Mouse (Mus musculus): ENCODE measurements at regions not wholly inside any gene's neighbourhood (a gene's known extent, or its start where the extent isn't known, plus 50 kb on each side); places are given as distances from the start of the nearest gene placed in this dataset.
A peak's percentile ranks its signal among the peaks of the same experiment; 100 is the strongest.

DNA sequence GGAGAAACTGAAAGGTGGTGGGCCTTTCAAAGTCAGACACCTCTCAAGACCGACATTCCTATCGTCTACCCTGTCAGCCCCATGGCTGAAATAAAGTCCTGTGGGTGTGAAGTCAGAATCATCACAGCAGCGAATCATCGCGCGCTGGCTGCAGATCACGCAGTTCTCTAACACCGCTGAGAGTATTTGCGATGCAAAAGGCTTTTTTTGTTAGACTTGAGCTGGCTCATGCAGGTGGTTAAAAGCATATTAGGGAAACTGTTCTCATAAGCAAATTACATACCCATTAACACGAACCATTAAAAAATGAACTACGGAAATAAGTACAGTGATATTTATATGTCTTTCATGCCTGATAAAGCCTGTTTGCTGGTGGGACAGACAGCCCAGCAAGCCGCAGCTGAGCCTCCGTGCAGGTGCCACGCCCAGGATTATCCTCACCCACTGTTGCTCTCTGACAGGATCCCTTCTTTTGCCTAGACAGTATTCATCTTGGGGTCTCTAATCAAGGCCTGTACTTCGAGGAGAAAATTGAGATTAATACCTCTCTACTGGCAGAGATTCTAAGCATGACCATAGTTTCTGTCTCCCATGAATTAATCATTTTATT, 365.5 kb downstream of the Foxo1 start:
- 0 out of 2 replicates have a peak, but pooled peaks have one; percentile 10 for ATAC-seq (ENCODE audit: extremely low read depth, insufficient number of reproducible peaks, low FRiP score, poor library complexity, severe bottlenecking)

DNA sequence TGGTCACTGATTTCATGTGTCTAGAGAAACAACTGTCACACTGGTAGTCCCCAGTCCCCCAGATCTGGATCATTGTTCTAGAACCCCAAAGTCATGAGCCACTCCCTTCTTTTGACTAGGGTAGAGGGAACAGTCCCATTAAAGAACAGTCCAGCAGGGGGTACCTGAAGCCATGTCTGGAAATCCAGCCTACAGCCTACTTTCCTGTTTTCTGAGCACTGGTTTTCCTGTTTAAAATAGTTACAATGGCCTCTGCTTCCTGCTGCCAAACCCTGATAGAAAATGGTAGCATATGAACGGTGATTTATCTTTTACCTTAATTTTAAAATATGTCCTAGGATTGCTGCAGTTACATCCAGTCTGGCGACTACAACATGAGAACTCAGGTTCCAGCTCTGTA, 364.5 kb downstream of the Foxo1 start:
- ATAC-seq (ENCODE audit: extremely low read depth, insufficient number of reproducible peaks, low FRiP score, poor library complexity, severe bottlenecking) = no peak

DNA sequence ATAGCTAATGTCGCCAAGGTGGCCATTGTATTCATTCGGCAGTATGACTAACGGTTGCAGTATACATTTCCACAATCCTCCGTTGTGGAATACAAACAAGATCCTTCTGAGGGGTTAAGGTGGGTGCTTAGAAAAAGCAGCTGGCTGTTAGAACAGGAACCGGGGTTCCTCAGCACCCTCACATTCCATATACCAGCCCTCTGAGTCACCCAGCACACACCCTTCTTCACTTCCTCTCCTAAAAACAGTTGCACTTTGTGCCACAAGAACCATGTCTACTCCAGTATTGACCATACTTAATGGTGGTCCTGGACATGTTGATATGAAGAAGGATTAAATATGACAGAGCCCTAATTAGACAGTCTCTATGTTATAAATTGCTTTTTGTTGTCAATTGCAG, 362.1 kb downstream of the Foxo1 start:
- ATAC-seq (ENCODE audit: extremely low read depth, insufficient number of reproducible peaks, low FRiP score, poor library complexity, severe bottlenecking) = no peak

DNA sequence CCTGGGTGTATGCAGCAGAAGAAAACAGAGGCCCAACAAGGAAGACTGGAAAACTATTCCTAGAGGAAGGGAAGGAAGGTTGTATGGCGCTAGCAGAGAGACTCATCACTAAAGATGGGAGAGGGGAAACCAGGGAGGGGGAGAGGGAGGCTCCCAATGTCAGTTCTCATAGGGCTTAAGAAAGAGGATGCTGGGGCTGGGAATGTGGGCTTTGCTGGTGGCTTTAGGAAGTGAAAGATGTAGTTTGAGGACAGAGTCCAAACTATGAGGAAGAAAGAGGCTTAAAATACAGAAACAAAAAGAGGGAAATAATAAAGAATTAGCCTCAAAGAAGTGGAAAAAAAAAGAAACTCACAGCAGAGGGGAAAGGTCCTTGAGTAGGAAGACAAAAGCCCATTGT, 357.0 kb downstream of the Foxo1 start:
- no peak for ATAC-seq (ENCODE audit: extremely low read depth, insufficient number of reproducible peaks, low FRiP score, poor library complexity, severe bottlenecking)

DNA sequence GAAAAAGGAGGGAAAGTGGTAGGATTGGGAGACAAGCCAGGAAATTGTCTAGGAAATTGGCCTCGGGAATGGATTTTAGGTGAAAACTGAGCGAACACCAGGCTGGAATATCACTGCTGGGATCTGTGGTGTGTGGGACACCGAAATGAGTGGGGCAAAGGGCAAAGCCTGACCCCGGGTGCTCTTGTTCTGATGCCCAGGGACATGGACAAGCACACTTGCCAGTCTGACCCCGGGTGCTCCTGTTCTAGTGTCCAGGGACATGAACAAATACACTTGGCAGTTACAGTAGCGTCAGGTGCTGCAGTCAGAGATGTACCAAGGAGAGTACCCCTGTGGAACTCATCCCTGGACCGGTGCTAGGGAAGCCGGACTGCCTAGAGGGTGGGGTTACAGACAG, 354.4 kb downstream of the Foxo1 start:
- no peak for ATAC-seq (ENCODE audit: extremely low read depth, insufficient number of reproducible peaks, low FRiP score, poor library complexity, severe bottlenecking)

DNA sequence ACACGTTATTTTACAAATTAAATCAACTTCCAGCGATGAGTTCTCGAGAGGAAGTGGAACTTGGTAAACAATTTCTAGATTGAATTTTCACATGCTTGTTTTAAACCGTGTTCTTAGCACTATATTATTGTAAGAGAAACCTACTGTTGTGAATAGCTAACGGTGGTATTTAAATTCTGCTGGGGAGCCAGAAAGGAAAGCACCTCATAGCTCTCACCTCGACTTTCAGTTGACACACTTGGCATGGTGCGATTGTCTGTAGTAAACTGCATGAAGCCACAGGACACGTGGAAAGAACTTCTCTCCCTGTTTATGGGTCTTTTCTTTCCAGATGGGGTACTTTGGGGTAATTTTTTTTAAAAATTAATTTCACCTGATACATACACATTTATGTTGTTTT, 353.8 kb downstream of the Foxo1 start:
- no peak for ATAC-seq (ENCODE audit: extremely low read depth, insufficient number of reproducible peaks, low FRiP score, poor library complexity, severe bottlenecking)

DNA sequence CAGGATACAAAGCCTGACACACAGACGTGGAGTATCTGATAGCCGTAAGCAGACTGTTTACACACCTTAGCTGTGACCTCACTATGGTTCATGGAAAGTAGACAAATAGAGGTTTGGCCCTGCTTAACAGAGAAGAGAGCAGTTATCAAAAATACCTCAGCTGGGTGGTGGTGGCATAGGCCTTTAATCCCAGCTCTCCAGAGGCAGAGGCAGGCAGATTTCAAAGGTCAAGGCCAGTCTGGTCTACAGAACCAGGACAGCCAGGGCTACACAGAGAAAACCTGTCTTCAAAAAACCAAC, 350.7 kb downstream of the Foxo1 start:
- ATAC-seq (ENCODE audit: extremely low read depth, insufficient number of reproducible peaks, low FRiP score, poor library complexity, severe bottlenecking) = no peak

DNA sequence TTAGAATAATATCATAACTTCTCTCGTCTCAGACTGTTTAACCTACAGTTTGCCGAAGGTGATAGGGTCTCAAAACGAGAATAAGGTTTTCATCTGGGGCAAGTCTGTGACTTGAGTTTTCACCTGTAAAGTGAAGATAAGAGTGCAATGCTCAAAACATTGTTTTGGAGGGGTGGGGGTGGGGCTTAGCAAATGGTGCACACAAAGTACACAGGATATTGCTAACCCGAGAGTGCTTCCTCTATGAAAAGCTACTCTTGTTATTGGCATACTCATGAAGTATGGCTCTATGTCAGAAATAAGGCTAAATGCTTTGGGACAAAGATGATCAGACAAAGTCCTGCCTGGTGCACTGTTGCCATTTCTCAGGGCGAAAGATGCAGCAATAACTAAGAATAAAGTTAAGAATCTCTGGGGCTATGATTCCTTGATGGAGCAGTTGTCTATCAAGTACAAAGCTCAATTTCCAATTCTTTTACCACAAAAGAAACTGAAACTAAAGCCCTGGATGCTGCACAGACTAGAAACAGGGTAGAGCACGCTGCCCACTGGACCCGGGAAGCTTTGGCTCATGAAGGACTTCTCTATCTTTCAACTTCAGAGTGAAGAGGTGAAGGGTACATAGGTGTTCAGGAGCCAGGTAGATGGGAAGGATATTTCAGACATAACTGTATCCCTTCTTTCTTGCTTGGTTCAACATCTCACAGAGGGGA, 350.2 kb downstream of the Foxo1 start:
- ATAC-seq (ENCODE audit: extremely low read depth, insufficient number of reproducible peaks, low FRiP score, poor library complexity, severe bottlenecking) = 0 out of 2 replicates have a peak, but pooled peaks have one; percentile 16

DNA sequence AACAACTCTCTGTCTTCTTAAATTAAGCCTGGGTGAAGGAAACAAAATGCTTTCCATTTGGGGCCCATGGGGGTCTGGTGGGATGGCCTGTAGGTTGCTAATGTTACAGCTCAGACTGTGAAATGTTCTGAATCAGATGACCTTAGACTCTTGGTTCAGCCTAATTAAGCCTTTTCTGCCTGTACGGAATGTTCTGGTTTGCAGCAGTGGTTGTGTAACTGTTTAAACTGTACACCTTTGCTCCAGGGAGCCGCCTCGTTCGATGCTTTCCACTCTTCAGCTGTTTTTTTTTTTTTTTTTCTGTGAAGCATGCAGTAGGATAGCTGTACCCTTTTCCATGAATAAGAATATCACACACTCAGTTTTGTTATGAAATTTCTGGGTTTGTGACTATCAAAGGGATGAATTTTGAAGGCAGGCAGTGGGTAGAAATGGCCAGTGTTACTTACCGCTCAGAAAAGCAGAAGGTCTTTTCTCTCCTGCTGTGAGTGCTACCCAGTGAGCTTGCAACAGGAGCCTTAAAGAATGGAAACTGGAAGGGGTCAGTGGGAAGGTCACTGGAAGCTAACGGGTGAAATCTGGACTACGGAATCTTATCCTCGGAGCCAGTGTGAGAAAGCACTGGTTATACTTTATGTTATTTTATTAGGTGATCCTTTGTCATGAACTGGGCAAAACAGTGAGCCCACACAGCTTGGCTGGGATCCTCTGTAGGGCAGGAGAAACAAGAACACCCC, 349.4 kb downstream of the Foxo1 start:
- no peak for ATAC-seq (ENCODE audit: extremely low read depth, insufficient number of reproducible peaks, low FRiP score, poor library complexity, severe bottlenecking)

DNA sequence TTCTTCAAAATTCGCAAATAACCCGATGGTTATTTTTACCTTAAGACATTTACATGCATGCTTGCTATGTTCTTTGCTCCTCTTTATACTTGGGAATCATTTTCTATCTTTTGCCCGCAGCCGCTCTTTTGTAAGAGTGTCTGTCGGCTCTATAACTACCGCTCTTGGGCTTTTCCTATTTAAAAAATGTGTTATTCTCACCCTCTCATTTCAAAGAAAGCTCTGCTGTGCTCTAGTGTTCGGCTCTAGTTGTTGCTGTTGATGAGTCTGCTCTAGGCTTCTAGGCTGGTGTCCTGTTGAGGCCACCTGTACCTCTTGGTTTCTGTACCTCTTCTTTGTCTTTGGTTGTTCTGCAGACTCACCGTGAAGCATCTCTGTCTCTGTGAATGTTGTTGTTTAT, 343.7 kb downstream of the Foxo1 start:
- ATAC-seq (ENCODE audit: extremely low read depth, insufficient number of reproducible peaks, low FRiP score, poor library complexity, severe bottlenecking) = no peak

DNA sequence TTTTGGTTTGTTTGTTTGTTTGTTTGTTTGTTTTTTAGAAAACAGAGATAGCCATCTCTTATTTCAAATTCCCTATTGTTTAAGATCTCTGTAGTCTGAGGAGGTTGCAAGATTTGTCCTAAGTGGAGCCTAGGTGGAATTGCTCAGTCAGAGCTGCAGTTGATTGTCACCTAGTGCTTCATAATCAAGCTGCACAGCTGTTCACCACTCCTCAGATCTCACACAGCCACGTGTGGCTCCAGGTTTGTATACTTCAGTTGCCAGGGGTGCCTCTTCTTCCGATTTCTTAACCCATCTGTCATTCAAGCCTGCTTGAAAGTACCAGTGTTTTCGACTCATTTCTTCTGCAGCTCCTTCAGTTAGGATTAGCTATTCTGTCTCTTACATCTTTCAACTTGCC, 342.3 kb downstream of the Foxo1 start:
- ATAC-seq (ENCODE audit: extremely low read depth, insufficient number of reproducible peaks, low FRiP score, poor library complexity, severe bottlenecking) = no peak

DNA sequence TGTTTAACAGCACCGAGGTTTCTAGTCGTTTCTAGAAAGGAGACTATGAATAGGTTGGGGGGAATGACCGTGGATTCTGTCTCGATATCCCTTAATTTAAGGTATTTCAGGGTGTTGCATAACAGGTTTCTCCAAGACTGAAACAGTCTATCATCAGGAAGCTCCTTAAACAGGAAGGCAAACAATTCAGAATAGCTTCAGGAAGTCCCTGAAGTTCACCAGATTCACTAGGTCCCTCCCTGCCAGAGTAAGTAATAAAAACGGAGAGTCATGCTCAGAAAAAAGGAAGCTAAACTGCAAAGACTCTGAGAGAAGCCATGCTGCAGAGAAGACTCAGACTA, 339.9 kb downstream of the Foxo1 start:
- no peak for ATAC-seq (ENCODE audit: extremely low read depth, insufficient number of reproducible peaks, low FRiP score, poor library complexity, severe bottlenecking)

DNA sequence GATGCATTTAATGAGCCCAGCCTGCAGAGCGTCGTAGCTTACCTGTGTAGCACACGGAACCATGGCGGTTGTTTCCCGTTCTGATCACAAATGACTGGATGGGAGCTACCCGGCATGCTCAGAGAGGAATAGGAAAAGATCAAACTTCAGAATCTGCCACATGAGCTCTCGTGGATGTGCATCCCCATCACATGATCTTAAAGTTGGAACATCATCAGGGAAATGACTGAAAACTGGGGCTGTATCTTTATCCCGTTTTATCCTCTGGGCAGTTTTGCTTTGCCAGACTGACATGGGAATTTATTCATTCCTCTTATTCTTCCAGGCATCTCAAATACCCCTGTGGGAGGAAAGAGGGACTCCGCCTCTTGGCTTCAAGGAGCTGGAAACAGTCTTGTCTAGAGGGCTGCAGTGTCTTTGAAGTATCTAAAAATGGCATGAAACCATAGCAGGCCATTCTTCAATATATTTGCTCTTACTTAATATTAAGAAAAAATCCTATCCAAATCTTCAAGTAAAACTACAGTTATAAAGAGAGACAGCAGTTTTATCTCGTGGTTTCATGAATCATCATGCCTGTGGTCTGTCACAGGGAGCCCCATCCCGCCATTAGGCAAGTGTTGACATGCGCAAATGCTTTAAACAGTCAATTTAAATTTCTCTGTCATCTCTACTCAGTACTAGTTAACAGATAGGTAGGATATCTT, 339.4 kb downstream of the Foxo1 start:
- ATAC-seq (ENCODE audit: extremely low read depth, insufficient number of reproducible peaks, low FRiP score, poor library complexity, severe bottlenecking) = no peak

DNA sequence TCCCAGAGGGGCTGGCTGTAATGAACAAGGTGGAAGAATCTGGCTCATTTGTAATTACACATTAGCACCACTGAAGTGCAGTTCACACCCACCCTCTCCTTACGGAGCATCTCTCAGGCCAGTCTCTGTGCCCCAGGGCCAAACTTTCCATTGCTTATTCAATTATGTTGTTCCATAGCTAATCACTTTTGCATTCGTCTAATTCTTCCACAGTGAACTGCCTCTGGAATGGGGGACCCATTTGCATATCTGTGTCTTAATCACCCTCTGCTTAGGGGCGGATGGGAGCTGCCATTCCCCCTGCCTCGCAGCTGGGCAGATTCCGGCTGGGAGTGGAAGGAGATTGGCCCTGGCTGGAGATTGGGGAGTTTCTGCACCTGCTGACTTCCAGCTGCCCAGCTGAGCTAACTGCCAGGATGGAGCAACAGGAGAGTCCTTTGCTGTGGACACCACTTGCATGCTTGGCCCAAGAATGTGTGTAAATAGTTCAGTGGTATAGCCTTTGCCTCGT, 337.2 kb downstream of the Foxo1 start:
- no peak for ATAC-seq (ENCODE audit: extremely low read depth, insufficient number of reproducible peaks, low FRiP score, poor library complexity, severe bottlenecking)

DNA sequence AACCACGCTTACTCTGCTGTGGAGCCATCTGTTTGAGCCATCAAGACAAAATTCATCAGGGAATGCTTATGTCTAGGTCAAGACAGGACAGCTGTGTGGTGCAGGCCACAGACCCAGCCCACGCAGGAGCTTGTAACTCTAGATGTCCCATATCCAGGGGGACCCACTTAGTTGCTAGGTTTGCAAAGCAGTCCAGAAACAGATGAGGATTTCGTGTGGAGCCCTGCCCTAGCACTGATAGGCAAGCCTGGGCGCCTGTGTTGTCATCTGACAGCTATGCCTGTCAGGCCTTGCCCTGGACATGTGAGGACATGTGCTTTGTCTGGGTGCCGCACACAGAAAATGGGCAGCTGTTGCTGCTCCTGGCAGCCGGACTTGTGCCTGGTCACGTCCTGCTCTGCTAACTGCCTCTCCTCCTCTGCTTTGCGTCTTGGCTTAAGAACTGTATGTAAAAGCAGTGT, 335.1 kb downstream of the Foxo1 start:
- ATAC-seq (ENCODE audit: extremely low read depth, insufficient number of reproducible peaks, low FRiP score, poor library complexity, severe bottlenecking) = no peak

DNA sequence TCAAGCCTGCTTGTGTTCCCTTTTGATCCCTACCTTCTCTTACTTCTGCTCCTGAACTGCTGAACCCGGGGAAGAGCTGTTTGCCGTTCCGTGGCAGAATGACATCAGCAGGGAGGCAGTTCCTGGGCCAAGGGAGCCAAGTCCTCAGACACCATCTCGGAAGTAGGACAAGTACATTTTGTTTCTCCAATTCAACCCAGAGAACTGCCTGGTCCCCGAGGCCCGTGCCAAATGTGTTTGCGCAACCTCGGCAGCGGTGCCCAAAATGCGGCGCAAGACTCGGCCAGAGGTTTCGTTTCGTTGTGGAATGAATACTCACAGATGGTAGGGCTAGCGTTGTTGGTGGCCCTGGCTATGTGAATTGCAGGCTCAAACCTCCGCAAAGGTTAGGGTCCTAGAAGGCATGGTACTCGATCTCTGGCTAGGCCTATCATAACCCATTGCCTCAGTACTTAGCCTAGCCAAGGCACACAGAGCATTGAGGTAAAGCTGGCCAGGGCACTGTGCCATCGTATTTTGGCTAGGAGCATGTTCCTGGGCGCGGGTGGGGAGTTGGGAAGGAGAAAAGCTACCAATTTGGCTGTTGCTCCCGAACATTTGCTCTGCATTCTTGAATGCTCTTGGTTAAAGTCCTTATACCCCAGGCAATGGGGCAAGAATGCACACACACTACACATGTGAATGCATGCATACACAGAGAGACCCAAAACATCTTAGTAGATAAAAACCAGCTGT, 333.0 kb downstream of the Foxo1 start:
- ATAC-seq (ENCODE audit: extremely low read depth, insufficient number of reproducible peaks, low FRiP score, poor library complexity, severe bottlenecking) = no peak

DNA sequence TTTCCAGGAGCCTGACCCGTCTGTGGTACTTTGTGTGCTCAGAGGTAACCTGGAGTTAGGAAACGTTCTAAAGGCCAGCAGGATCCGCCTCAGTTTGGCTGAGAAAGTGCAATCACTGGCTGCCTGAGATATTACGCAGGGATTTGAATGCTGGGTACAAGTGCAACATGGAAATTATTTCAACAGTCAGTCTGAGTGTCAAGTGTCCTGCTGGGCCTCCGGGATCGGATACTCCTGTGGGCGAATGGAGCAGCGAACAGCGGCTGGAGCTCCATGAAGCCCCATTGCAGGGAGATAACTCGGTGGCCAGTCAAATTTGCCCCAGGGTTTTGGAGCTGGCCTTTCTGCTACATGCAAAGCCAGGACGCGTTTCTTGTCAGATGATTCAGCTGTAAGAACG, 332.4 kb downstream of the Foxo1 start:
- ATAC-seq (ENCODE audit: extremely low read depth, insufficient number of reproducible peaks, low FRiP score, poor library complexity, severe bottlenecking) = no peak

DNA sequence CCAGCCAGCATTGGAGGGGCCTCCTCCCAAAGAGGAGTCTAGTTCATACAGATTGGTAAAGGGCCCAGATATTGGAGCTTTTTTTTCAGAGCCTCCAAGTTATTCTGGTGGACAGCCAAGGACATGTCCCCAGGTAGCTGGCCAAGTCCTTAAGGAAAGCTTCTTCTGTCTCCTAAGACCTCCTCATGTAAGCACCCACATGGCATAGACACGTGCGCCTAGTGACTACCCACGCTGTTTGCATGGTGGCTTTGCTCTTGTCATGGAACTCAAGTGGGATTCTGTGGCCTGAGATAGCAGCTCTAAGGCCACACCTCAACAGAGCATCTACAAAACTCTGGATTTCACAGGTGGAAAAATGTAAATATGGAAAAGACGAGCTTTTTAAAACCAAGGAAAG, 332.0 kb downstream of the Foxo1 start:
- no peak for ATAC-seq (ENCODE audit: extremely low read depth, insufficient number of reproducible peaks, low FRiP score, poor library complexity, severe bottlenecking)

DNA sequence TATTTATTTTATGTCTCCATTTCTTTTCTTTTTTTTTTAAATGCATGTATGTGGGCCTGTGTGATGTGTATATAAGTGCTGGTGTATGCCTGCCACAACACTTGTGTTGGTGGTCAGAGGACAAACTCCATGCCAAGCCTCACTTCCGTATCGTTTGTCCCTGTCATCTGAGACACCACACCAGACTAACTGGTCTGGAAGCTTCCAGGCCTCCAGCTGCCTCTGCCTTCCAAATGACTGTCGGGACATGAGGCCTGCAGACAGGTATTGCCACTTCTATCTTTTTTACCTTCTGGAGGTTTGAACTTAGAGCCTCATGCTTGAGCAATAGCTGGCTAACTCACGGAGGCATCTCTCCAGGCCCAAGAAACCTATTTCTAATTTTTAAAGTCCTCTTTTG, 318.3 kb downstream of the Foxo1 start:
- no peak for ATAC-seq (ENCODE audit: extremely low read depth, insufficient number of reproducible peaks, low FRiP score, poor library complexity, severe bottlenecking)
